Mouse (Mus musculus): ENCODE data around the gene 1700020L24Rik. TPM values are rescaled to one million over a fixed set of nuclear protein-coding genes. Genes with fewer than 3 reads are reported as not detected.
A peak's percentile ranks its signal among the peaks of the same experiment; 100 is the strongest.

The 1700020L24Rik gene
- total and polyA plus RNA-seq, 2 experiments from 2014 or later = 0.37 to 0.65 TPM

- Histone ChIP-seq H3K4me3 (ENCODE audit: low read length) (no peak overlapping the region), H3K4me1 (ENCODE audit: insufficient read depth, low read length) (peaks cover 27% of the 10 kb centered on the region), H3K27me3 (ENCODE audit: insufficient read depth, low read length) (no peaks in the 10 kb centered on the region), H3K9ac (replicated peaks; ENCODE audit: low read length) (no peak overlapping the region), H3K36me3 (ENCODE audit: insufficient read depth, low read length) (no peaks in the 10 kb centered on the region), H3K27ac (peak overlapping the region; percentile 76), H3K9me3 (ENCODE audit: low read length) (no peaks in the 10 kb centered on the region), H3K4me2 (ENCODE audit: low read depth, low read length) (no peak overlapping the region)
- no peak for TF ChIP-seq CTCF (IDR thresholded peaks at IDR 0.05; ENCODE audit: low read depth)
- WGBS = 35% methylated on average over 11 of the region's 11 CpGs
- ATAC-seq = peak; percentile 53
- peak; percentile 81 for DNase-seq (ENCODE audit: low spot score)
Measured at GRCm38 (mm10) chr11:83467120-83467652, 29.7 kb downstream of the 1700020L24Rik start.

- H3K9me3 ChIP-seq (ENCODE audit: low read length) = no peaks in the 10 kb centered on the region
- H3K4me2 ChIP-seq (ENCODE audit: low read depth, low read length) = no peak overlapping the region
- ATAC-seq (no peak), DNase-seq (ENCODE audit: low spot score) (no peak)
- H3K27me3 ChIP-seq (ENCODE audit: insufficient read depth, low read length) = no peaks in the 10 kb centered on the region
- H3K27ac ChIP-seq = no peak overlapping the region
- H3K9ac ChIP-seq (replicated peaks; ENCODE audit: low read length) = no peak overlapping the region
- H3K36me3 ChIP-seq (ENCODE audit: insufficient read depth, low read length) = no peaks in the 10 kb centered on the region
- H3K4me1 ChIP-seq (ENCODE audit: insufficient read depth, low read length) = peaks cover 16% of the 10 kb centered on the region
- 95% methylated on average over 3 of the region's 3 CpGs for WGBS
- no peak for TF ChIP-seq CTCF (IDR thresholded peaks at IDR 0.05; ENCODE audit: low read depth)
- H3K4me3 ChIP-seq (ENCODE audit: low read length) = no peak overlapping the region
Measured at GRCm38 (mm10) chr11:83468765-83469164, 31.3 kb downstream of the 1700020L24Rik start.

- H3K36me3 ChIP-seq (ENCODE audit: insufficient read depth, low read length) = no peaks in the 10 kb centered on the region; the same call in 1 of the 2 replicates
- DNase-seq (ENCODE audit: low spot score) (no peak), ATAC-seq (no peak)
- no peaks in the 10 kb centered on the region for H3K27me3 ChIP-seq (ENCODE audit: insufficient read depth, low read length)
- WGBS = 94% methylated on average over 2 of the region's 2 CpGs
- no peak overlapping the region; the same call in 1 of the 2 replicates for H3K9ac ChIP-seq (replicated peaks; ENCODE audit: low read length)
- H3K4me3 ChIP-seq (ENCODE audit: low read length) = peak overlapping the region; percentile 98; the same call in 1 of the 2 replicates
- no peak for TF ChIP-seq CTCF (IDR thresholded peaks at IDR 0.05; ENCODE audit: low read depth)
- H3K27ac ChIP-seq = no peak overlapping the region
- H3K9me3 ChIP-seq (ENCODE audit: low read length) = no peaks in the 10 kb centered on the region
- H3K4me2 ChIP-seq (ENCODE audit: low read depth, low read length) = peak overlapping the region; percentile 58
- peaks cover 13% of the 10 kb centered on the region; the same call in 1 of the 2 replicates for H3K4me1 ChIP-seq (ENCODE audit: insufficient read depth, low read length)
Measured at GRCm38 (mm10) chr11:83471766-83472165, 34.3 kb downstream of the 1700020L24Rik start.

- peak within 1 kb of the TSS; percentile 81 for H3K9ac ChIP-seq (replicated peaks; ENCODE audit: low read length)
- peak within 1 kb of the TSS; percentile 98 for H3K4me3 ChIP-seq (ENCODE audit: low read length)
- H3K9me3 ChIP-seq (ENCODE audit: low read length) = no peaks in the 10 kb centered on the region
- WGBS = under 1% methylated on average over 65 of the region's 66 CpGs
- peak within 1 kb of the TSS; percentile 87 for H3K4me2 ChIP-seq (ENCODE audit: low read depth, low read length)
- H3K36me3 ChIP-seq (ENCODE audit: insufficient read depth, low read length) = no peaks in the 10 kb centered on the region; the same call in 1 of the 2 replicates
- peak; percentile 79 for TF ChIP-seq CTCF (IDR thresholded peaks at IDR 0.05; ENCODE audit: low read depth)
- no peaks in the 10 kb centered on the region for H3K27me3 ChIP-seq (ENCODE audit: insufficient read depth, low read length)
- peak; percentile 99 for ATAC-seq
- DNase-seq (ENCODE audit: low spot score) = peak; percentile 99
- peaks cover 8% of the 10 kb centered on the region; the same call in 1 of the 2 replicates for H3K4me1 ChIP-seq (ENCODE audit: insufficient read depth, low read length)
- peak within 1 kb of the TSS; percentile 96 for H3K27ac ChIP-seq
Measured at GRCm38 (mm10) chr11:83472324-83473234, 35.1 kb downstream of the 1700020L24Rik start, which contains the start of gene Taf15. Gene Taf15 (plus strand): TSS chr11:83473086.

- peak overlapping the region; percentile 98 for H3K4me3 ChIP-seq (ENCODE audit: low read length)
- H3K36me3 ChIP-seq (ENCODE audit: insufficient read depth, low read length) = no peaks in the 10 kb centered on the region; the same call in 1 of the 2 replicates
- no peak for TF ChIP-seq CTCF (IDR thresholded peaks at IDR 0.05; ENCODE audit: low read depth)
- ATAC-seq (peak; percentile 90), DNase-seq (ENCODE audit: low spot score) (peak; percentile 78)
- peak overlapping the region; percentile 96 for H3K27ac ChIP-seq
- no peaks in the 10 kb centered on the region for H3K9me3 ChIP-seq (ENCODE audit: low read length)
- WGBS = under 1% methylated on average over 42 of the region's 52 CpGs
- peak overlapping the region; percentile 87 for H3K4me2 ChIP-seq (ENCODE audit: low read depth, low read length)
- H3K27me3 ChIP-seq (ENCODE audit: insufficient read depth, low read length) = no peaks in the 10 kb centered on the region
- peaks cover 8% of the 10 kb centered on the region; the same call in 1 of the 2 replicates for H3K4me1 ChIP-seq (ENCODE audit: insufficient read depth, low read length)
- H3K9ac ChIP-seq (replicated peaks; ENCODE audit: low read length) = peak overlapping the region; percentile 81
Measured at GRCm38 (mm10) chr11:83473235-83474016, 35.9 kb downstream of the 1700020L24Rik start.

Other genes with a start within 250 kb of the 1700020L24Rik start
- 0.26 TPM in 1 of 2 replicates, not detected in the other for gene Slfn3, start 246.3 kb upstream of the 1700020L24Rik start, total RNA-seq (2014; rRNA removed)
- gene Slfn3, start 246.3 kb upstream of the 1700020L24Rik start, polyA plus RNA-seq (2015; fragmentation: Nextera tagmentation; extraction: Ambion mirVana) = 0.23 TPM in 2 replicates
- gene Slfn14, start 151.0 kb upstream of the 1700020L24Rik start, total RNA-seq (2014; rRNA removed) = not detected in 2 replicates
- 0.05 TPM in 1 of 2 replicates, not detected in the other for gene Slfn14, start 151.0 kb upstream of the 1700020L24Rik start, polyA plus RNA-seq (2015; fragmentation: Nextera tagmentation; extraction: Ambion mirVana)
- 208 and 209 TPM in 2 replicates for gene Ap2b1, start 138.7 kb upstream of the 1700020L24Rik start, total RNA-seq (2014; rRNA removed)
- gene Ap2b1, start 138.7 kb upstream of the 1700020L24Rik start, polyA plus RNA-seq (2015; fragmentation: Nextera tagmentation; extraction: Ambion mirVana) = 86.3 and 94.8 TPM in 2 replicates
- gene Pex12, start 135.1 kb upstream of the 1700020L24Rik start, total RNA-seq (2014; rRNA removed) = 10.5 and 15.5 TPM in 2 replicates
- gene Pex12, start 135.1 kb upstream of the 1700020L24Rik start, polyA plus RNA-seq (2015; fragmentation: Nextera tagmentation; extraction: Ambion mirVana) = 11.5 and 12.8 TPM in 2 replicates
- gene Rasl10b, start 28.5 kb upstream of the 1700020L24Rik start, total RNA-seq (2014; rRNA removed) = 122 and 128 TPM in 2 replicates
- gene Rasl10b, start 28.5 kb upstream of the 1700020L24Rik start, polyA plus RNA-seq (2015; fragmentation: Nextera tagmentation; extraction: Ambion mirVana) = 42.2 and 44.6 TPM in 2 replicates
- gene Gas2l2, start 8.2 kb upstream of the 1700020L24Rik start, total RNA-seq (2014; rRNA removed) = 0.14 and 1.0 TPM in 2 replicates
- 0.69 and 1.4 TPM in 2 replicates for gene Gas2l2, start 8.2 kb upstream of the 1700020L24Rik start, polyA plus RNA-seq (2015; fragmentation: Nextera tagmentation; extraction: Ambion mirVana)
- 8.7 and 9.1 TPM in 2 replicates for gene Mmp28, start 25.4 kb downstream of the 1700020L24Rik start, total RNA-seq (2014; rRNA removed)
- 2.4 and 2.6 TPM in 2 replicates for gene Mmp28, start 25.4 kb downstream of the 1700020L24Rik start, polyA plus RNA-seq (2015; fragmentation: Nextera tagmentation; extraction: Ambion mirVana)
- 14.4 and 22.3 TPM in 2 replicates for gene Taf15, start 35.4 kb downstream of the 1700020L24Rik start, total RNA-seq (2014; rRNA removed)
- 13.2 and 13.6 TPM in 2 replicates for gene Taf15, start 35.4 kb downstream of the 1700020L24Rik start, polyA plus RNA-seq (2015; fragmentation: Nextera tagmentation; extraction: Ambion mirVana)
- gene Heatr9, start 84.5 kb downstream of the 1700020L24Rik start, total RNA-seq (2014; rRNA removed) = not detected in 2 replicates
- gene Heatr9, start 84.5 kb downstream of the 1700020L24Rik start, polyA plus RNA-seq (2015; fragmentation: Nextera tagmentation; extraction: Ambion mirVana) = not detected in 2 replicates
- gene Ccl5, start 92.8 kb downstream of the 1700020L24Rik start, total RNA-seq (2014; rRNA removed) = not detected in 2 replicates
- gene Ccl5, start 92.8 kb downstream of the 1700020L24Rik start, polyA plus RNA-seq (2015; fragmentation: Nextera tagmentation; extraction: Ambion mirVana) = 0.38 TPM in 1 of 2 replicates, not detected in the other
- 0.97 and 1.9 TPM in 2 replicates for gene Ccl9, start 141.0 kb downstream of the 1700020L24Rik start, total RNA-seq (2014; rRNA removed)
- gene Ccl9, start 141.0 kb downstream of the 1700020L24Rik start, polyA plus RNA-seq (2015; fragmentation: Nextera tagmentation; extraction: Ambion mirVana) = 1.7 and 1.9 TPM in 2 replicates
- gene Ccl6, start 155.4 kb downstream of the 1700020L24Rik start, total RNA-seq (2014; rRNA removed) = 0.40 TPM in 1 of 2 replicates, not detected in the other
- 3.3 and 3.7 TPM in 2 replicates for gene Ccl6, start 155.4 kb downstream of the 1700020L24Rik start, polyA plus RNA-seq (2015; fragmentation: Nextera tagmentation; extraction: Ambion mirVana)
- not detected in 2 replicates for gene Rpl9-ps1, start 207.9 kb downstream of the 1700020L24Rik start, total RNA-seq (2014; rRNA removed)
- gene Rpl9-ps1, start 207.9 kb downstream of the 1700020L24Rik start, polyA plus RNA-seq (2015; fragmentation: Nextera tagmentation; extraction: Ambion mirVana) = not detected in 2 replicates
- gene Ccl3, start 211.7 kb downstream of the 1700020L24Rik start, total RNA-seq (2014; rRNA removed) = 2.8 TPM in 1 of 2 replicates, not detected in the other
- 1.4 TPM in 2 replicates for gene Ccl3, start 211.7 kb downstream of the 1700020L24Rik start, polyA plus RNA-seq (2015; fragmentation: Nextera tagmentation; extraction: Ambion mirVana)
- gene Ccl4, start 224.9 kb downstream of the 1700020L24Rik start, total RNA-seq (2014; rRNA removed) = not detected in 2 replicates
- gene Ccl4, start 224.9 kb downstream of the 1700020L24Rik start, polyA plus RNA-seq (2015; fragmentation: Nextera tagmentation; extraction: Ambion mirVana) = 0.39 and 0.77 TPM in 2 replicates